Mouse (Mus musculus): ENCODE measurements around the gene Olfr605.
"Not testable (repeated sequence)": the region's sequence is repeated elsewhere in the genome, so short reads cannot be mapped to it uniquely, and the experiment has no call there.

The Olfr605 gene

DNA sequence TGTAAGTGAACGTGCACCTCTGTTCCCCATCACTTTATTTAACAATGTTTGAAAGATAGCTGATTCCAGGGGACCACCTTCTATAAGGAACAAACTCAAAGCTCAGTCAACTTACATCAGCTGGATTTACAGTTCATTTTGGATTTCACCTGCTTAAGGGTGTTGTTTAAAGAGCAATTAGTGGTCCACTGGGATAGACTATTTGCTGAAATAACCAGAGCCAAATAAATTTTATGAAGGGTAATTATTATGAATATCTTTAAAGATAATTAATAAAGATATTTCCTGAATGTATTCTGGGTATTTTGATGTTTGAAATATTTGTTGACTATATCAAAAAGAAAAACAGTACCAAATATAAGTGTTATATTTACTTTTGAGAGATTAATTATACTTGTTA is at the start of gene Olfr605:
Olfr605 (minus strand) TSS at position 101 of the 400 bp plus-strand sequence.
- DNase-seq (ENCODE audit: low read depth, low spot score): no peak

DNA sequence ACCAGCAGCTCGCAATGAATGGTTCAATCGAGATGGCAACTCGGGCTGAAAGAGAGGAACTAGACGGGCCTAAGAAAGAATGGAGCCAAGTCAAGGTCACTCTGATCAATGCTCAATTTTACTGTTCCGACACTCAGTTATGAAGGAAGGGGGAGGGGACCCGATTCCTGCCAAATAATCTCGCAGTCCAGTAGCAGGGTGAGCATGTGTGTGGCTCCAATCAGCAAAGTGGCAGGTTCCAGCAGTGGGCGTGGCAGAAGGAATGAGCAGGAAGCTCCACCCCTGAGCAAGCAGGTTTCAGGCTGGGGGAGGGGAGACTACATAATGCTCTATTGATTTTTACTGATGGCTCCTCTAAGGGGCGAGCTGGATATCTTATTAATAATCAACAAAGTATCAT is 31.9 kb upstream of the Olfr605 start:
- not testable (repeated sequence) for DNase-seq (ENCODE audit: low read depth, low spot score)

DNA sequence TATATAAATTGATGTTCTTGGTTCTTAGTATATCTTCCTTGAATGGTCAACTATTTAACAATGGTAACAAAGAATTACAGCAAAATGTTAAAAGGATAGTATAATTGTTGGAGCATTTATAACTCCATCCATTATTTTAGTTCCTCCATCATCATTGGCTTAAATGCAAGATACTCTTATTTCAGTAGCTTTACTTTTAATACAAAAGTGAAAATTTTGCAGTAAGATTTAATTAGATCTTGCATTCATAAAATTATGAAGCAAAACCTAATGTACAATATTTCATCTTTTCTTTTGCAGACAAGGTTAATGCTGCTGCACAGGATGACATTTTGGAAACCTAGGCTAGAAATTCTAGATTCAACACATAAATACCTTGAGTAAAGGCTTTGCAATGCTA is 24.3 kb upstream of the Olfr605 start, which contains the start of gene Olfr608:
Olfr608 (plus strand) TSS at position 301 of the 400 bp plus-strand sequence.
- no peak for DNase-seq (ENCODE audit: low read depth, low spot score)

DNA sequence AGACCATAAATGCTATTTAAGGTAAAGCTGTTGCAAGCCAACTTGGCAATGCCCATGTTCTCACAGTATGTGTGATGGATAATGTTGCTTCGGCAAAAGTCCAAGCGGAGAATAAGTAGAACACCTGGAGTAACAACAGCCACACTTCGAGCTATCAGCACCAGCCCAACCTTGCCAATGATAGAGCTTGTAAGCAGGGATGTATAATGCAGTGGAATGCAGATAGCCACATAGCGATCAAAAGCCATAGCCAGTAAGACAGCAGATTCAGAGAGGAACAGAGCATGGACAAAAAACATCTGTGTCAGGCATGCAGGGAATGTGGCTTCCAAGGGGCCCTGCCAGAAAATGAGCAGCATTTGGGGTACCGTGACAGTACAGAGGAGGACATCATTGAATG is 15.4 kb upstream of the Olfr605 start:
- no peak for DNase-seq (ENCODE audit: low read depth, low spot score)

DNA sequence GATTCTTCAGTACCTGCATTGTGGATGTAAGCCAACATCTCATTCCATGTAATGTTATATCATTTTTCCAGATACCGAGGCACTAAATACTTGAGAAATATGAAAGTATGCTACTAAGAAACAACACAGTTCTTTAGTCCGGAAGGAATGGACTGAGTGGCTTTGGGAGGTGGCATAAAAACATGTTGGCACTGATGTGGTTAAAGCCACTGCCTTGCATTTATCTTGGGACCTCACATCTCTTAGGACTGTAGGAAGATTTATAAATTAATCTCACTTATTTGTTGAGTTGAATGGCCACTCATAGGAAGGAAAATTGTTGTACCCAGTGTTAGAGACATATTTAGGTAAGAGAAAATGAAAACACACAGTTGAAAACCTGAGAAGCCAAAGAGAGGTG is 3.5 kb upstream of the Olfr605 start, which contains the start of gene Olfr606:
Olfr606 (plus strand) TSS at position 301 of the 400 bp plus-strand sequence.
- no peak for DNase-seq (ENCODE audit: low read depth, low spot score)

DNA sequence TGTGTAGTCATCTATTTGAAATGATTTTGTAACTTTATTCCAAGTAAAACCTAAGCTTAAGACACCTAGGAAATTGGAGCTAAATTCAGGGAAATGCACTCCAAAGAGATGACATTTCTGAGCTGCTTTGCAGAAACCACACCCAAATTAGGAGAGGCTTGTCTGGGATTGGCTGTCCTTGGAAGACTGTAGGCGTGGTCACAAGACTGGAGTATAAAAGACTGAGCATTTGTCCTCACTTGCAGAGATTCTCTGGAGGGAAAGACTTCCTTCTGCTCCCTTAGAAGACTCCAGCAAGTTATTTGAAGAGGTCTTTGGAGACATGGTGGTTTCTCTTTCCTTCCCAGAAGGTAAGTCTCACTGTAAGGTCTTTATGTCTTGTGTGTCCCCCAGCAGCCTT is 30.5 kb downstream of the Olfr605 start, which contains the start of gene Usp17lc:
Usp17lc (plus strand) TSS at position 301 of the 400 bp plus-strand sequence.
- DNase-seq (ENCODE audit: low read depth, low spot score): not testable (repeated sequence)

DNA sequence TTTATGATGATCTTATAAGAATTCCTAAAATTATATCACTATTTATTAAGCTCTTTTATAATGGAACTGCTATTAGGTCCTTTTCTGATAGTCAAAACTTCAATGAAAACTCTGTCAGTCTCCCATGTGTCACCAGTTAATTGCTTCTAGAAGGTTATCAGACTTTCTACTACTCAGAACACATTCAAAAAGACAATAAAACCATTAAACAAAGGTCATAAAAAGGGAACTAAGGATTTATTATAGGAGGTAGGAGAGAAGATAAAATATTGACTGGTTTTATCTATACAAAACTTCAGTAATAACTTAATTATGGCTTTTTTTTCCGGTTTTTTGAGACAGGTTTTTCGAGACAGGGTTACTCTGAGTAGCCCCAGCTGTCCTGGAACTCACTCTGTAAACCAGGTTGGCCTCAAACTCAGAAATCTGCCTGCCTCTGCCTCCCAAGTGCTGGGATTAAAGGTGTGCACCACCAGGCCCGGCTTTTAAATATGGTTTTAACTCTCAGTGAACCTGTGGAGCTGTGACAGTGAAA is 38.7 kb downstream of the Olfr605 start:
- not testable (repeated sequence) for DNase-seq (ENCODE audit: low read depth, low spot score)

DNA sequence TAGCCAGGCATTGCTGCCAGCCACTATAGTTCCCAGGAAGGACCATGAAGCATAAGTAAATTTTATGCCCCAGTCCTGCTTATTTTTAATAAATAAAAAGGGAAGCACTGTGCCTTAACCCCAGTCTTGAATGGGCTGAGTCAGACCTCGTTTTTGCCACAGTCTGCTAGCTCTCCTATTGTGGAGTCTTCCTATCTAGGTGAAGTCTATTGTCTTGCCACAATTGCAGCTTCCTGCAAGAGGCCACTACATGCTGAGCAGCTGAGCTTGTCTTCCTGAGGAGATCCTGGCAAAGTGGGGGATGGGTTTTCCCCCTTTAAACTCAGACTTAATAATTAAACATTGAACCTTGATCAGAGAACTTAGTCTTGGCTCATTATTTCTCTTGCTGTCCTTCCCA is 46.3 kb downstream of the Olfr605 start:
- peak; percentile 25 for DNase-seq (ENCODE audit: low read depth, low spot score)

DNA sequence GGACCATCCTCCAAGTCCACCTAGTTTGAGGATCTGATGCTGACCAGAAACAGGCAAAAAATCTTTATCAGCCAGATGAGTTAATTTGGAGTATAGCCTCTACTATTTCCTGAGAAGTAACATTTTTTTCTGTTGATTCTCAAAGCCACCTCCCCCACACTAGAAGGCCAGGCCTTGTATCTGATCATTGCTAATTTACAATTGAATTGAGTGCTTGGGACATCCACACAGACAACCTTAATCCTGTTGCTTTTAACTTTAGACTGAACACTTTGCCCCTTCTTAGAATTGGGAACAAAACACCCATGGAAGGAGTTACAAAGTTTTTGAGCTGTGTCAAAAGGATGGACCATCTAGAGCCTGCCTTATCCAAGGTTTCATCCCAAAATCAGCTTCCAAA is 47.5 kb downstream of the Olfr605 start:
- DNase-seq (ENCODE audit: low read depth, low spot score): peak; percentile 26
